In the genomic region with DNA sequence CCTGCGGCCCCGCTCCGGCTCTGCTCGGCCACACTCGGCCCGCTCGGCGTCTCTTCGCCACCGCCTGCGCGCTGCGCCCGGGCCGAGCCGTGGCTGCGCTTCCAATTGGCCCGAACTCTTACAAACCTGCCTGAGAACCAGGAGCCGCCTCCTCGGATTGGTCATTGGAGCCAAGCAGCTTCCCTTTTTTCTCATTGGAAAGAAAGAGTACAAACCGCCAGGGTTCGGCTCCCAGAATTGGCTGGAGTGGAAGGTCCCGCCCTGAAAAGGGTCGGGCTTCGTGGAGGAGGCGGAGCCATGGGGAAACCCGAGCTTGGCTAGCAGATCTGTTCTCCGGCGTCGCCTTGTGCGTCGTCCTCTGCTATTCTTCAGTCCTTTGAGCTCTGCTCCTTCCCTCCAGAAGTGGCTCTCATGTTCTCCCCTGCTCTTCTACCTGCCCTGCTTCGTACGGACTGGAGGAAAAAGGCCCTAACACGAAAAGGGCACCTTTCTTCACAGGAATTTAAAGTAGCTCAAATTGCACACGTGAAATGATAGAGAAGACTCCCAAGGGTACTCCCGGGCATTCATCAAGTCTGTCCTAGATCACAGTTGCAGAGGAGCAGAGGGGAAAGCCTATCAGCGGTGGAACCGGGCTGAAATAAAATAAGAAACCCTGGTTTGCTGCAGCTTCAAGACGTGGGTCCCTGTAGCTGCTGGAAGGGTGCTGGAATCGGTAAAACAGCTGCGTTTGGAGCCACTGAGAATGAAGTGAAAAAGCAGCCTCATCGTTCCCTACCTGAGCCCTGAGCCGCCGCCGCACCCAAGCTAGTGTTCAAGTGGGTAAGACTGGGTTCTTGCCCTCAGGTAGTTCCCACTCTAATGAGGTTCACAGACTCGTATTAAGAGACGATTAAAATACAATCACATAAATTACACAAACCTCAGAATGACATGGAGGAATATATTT, we compare ENCODE assay signal across 7 mouse cellular contexts. TPM values are rescaled to one million over a fixed set of nuclear protein-coding genes. Genes with fewer than 3 reads are reported as not detected.
DNase-seq lines count a peak whose midpoint lies in the region; ATAC-seq lines count a peak whose summit lies in the region.

A gene (minus strand): TSS at position 225 of the 949 bp plus-strand sequence.

- no peaks in the 10 kb centered on the region for H3K27me3 ChIP-seq in intestine, embryonic 15.5 days (replicated peaks)
- no peaks in the 10 kb centered on the region for H3K27me3 ChIP-seq in midbrain, embryonic 10.5 days (ENCODE audit: low read depth, poor library complexity, severe bottlenecking)

- no peaks in the 10 kb centered on the region for H3K9me3 ChIP-seq in intestine, embryonic 15.5 days
- H3K9me3 ChIP-seq in midbrain, embryonic 10.5 days (replicated peaks), result no peaks in the 10 kb centered on the region

- intact Hi-C loops in gastrocnemius, postnatal 36 days (cut with DNase I), result no loop called here
- intact Hi-C loops in left cerebral cortex, postnatal 25 days (cut with DNase I), result loop anchor here (2.0 kb wide), 1 partner anchor 24 kb away; a partner anchor contains a TSS

- peaks cover 32% of the 10 kb centered on the region for H3K4me1 ChIP-seq in intestine, embryonic 15.5 days (replicated peaks)
- peaks cover 51% of the 10 kb centered on the region for H3K4me1 ChIP-seq in midbrain, embryonic 10.5 days

- ATAC-seq in intestine, embryonic 15.5 days, result peak; percentile 97

- H3K9ac ChIP-seq in intestine, embryonic 15.5 days, result peak within 1 kb of the TSS; percentile 87

- DNase-seq in adrenal gland, adult 2 months, result peak; percentile 98
- peak; percentile 94 for DNase-seq in embryo, embryonic 11.5 days (ENCODE audit: low read depth, low spot score)
- peak; percentile 96 to 97 for DNase-seq in gastrocnemius, postnatal 36 days
- DNase-seq in left cerebral cortex, postnatal 25 days (ENCODE audit: low spot score in 2 of 2), result peak; percentile 95 to 99
- DNase-seq in midbrain, embryonic 10.5 days (ENCODE audit: low spot score), result peak; percentile 97
- peak; percentile 86 for DNase-seq in right cerebral cortex, postnatal 4 days

- H3K36me3 ChIP-seq in intestine, embryonic 15.5 days, result no peaks in the 10 kb centered on the region
- H3K36me3 ChIP-seq in midbrain, embryonic 10.5 days, result peaks cover 22% of the 10 kb centered on the region

- peak within 1 kb of the TSS; percentile 78 for H3K4me2 ChIP-seq in intestine, embryonic 15.5 days (replicated peaks)

- peak within 1 kb of the TSS; percentile 96 for H3K27ac ChIP-seq in intestine, embryonic 15.5 days
- peak within 1 kb of the TSS; percentile 92 for H3K27ac ChIP-seq in midbrain, embryonic 10.5 days (replicated peaks)

- under 1% methylated on average over 48 of the region's 48 CpGs for WGBS in intestine, embryonic 15.5 days
- 2% methylated on average over 48 of the region's 48 CpGs for WGBS in midbrain, embryonic 10.5 days

- peak within 1 kb of the TSS; percentile 90 for H3K4me3 ChIP-seq in intestine, embryonic 15.5 days (replicated peaks)
- peak within 1 kb of the TSS; percentile 94 for H3K4me3 ChIP-seq in midbrain, embryonic 10.5 days

RNA-seq across cellular contexts. Expression of the gene that starts here (rescaled TPM):
- total RNA-seq in adrenal gland, adult 2 months (2021), result 10 to 100 TPM; 42.6 to 50.3 TPM
- polyA plus RNA-seq in adrenal gland, adult 2 months (2012; rRNA removed), result 44.2 and 46.1 TPM in 2 replicates
- total RNA-seq in gastrocnemius, postnatal 36 days (2021), result 10 to 100 TPM; 23.4 to 26.7 TPM
- polyA plus RNA-seq in intestine, embryonic 15.5 days (2015; fragmentation: Nextera tagmentation; extraction: Ambion mirVana), result 71.8 and 79.9 TPM in 2 replicates
- total RNA-seq in left cerebral cortex, postnatal 25 days (2021), result 10 to 100 TPM; 81.2 to 91.0 TPM
- 140 and 146 TPM in 2 replicates for polyA plus RNA-seq in midbrain, embryonic 10.5 days (2016; fragmentation: Nextera tagmentation; extraction: Ambion mirVana)

Comparison
In these comparisons a context has a peak if more than half of its experiments do, and no peak if none do; other contexts are left out.
1. Peak in every context shown above with its lines: DNase-seq, ATAC-seq, H3K4me3 ChIP-seq and H3K27ac ChIP-seq.